Mouse (Mus musculus): ENCODE data around the gene Mbd5.

Gene Mbd5

DNA sequence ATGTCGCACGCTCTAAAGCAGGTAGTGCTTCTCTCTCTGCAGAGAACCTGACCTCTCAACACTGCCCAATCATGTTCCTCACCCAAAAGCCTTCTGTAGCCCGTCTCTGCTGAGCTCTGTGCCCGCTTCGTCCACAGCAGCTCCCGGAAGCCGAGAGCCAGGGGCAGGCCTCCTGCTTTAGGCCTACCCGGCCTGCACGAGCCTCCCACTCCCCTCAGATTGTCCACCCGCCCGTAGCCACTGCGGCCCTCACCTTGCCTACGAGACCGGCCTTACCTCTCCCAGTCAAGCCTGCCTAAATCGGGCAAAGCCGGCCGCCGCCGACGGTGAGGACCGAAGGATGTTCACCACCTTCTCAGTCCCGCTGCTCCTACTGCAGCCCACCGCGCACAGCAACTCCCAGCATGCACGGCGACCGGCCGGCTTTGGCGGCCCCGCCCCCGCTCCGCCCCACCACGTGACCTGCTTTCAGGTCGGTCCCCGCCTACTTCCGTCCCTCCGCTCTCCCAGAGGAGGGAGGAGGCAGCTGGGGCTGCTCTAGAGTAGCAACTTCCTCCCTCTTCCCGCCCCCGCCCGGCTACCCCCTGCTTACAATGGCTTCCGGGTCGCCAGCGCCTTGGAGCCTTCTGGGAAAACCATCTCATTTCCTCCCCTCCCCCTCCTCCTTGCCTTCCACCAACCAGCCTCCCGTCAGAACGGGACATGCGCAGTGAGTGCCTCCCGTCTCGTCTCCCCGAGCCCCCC is at the start of gene Mbd5:
Mbd5 (plus strand) TSS at position 668 of the 744 bp plus-strand sequence.
- ATAC-seq (ENCODE audit: insufficient number of reproducible peaks, low FRiP score, low TSS enrichment): peak; percentile 93

DNA sequence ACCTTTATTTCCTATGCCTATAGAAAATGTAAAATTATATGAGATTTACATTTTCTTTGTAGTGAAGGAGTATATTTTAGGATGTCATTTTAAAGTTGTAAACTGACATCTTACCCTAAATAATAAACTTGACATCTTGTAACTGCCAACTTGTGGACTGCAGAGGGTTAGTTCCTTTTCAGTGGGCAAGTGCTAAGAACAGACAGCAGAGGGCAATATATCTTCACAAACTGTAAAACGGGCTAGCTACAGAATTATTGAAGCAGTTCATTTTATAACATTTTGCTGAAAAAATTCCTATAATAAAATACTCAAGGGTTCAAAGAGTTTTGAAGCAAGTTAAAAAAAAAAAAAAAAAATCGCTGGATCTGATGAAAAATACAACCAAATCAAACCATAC is 40.4 kb upstream of the Mbd5 start:
- peak; percentile 58; the same call in 1 of the 2 replicates for ATAC-seq (ENCODE audit: insufficient number of reproducible peaks, low FRiP score, low TSS enrichment)

DNA sequence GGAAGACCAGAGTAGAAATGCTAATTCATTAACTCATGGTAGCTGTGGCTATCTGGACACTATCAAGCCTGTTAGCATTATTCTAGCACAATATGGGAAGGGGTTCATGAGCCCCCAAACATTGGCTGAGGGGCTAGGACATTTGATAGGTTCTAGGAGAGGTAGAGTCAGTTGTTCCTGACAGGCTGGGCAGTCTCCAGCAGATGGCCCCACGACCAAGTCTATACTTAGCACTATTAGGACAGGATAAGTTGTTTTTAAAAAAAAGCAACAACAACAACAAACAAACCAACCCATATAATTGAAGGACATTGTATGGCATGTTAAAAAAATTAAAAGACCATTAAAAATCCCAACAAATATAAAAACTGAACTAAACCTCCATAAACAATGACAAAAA is 35.1 kb upstream of the Mbd5 start:
- no peak for ATAC-seq (ENCODE audit: insufficient number of reproducible peaks, low FRiP score, low TSS enrichment)

DNA sequence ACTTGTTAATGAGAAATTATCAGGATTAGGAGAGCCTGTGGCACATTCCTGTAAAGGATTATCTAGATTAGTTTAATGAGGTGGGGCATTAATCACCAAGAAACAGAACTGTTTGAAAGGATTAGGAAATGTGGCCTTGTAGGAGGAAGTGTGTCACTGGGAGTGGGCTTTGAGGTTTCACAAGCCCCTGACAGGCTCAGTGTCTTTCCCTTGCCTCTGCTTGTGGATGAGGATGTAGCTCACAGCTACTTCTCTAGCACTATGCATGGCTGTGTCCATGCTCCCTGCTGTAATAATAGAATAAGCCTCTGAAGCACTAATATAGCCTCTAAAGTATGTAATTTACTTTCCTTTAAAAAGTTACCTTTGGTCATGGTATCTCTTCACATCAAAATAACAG is 33.5 kb upstream of the Mbd5 start:
- no peak for ATAC-seq (ENCODE audit: insufficient number of reproducible peaks, low FRiP score, low TSS enrichment)

DNA sequence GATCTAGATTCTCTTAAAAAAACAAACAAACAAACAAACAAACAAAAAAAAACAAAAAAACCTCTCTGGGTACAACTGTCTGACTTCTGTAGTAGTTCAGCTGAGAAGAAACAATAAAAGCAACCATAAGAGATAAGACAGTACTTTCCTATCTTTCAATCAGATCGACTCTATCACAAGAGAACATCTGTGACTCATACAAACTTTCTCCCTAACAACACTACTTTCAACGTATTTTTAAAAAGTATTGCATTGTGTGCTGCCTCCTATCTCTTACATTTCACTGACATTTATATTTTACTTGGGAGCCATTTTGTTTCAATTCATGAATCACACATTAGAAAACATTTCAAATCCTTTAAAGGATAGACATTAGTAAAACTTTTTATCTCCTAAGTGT is 14.2 kb upstream of the Mbd5 start:
- ATAC-seq (ENCODE audit: insufficient number of reproducible peaks, low FRiP score, low TSS enrichment): no peak

DNA sequence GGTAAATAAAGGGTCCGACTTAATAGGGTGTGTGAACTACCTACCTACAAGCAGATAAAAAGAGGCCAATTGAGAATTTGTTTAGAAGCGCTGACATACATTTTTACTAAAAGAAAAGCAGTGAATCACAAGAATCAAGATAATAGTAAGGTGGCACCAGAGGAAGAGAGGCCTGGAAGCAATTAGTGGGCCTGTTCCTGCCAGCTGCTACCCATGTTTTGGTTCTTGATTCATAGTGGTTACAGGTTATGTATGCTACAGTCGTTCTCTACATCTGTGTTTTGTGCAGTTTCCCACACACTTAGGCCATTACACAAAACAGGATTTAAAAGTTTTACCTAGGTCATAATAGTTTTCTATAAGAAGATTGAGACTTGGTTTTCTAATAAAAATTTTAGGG is 1.5 kb upstream of the Mbd5 start:
- no peak for ATAC-seq (ENCODE audit: insufficient number of reproducible peaks, low FRiP score, low TSS enrichment)

DNA sequence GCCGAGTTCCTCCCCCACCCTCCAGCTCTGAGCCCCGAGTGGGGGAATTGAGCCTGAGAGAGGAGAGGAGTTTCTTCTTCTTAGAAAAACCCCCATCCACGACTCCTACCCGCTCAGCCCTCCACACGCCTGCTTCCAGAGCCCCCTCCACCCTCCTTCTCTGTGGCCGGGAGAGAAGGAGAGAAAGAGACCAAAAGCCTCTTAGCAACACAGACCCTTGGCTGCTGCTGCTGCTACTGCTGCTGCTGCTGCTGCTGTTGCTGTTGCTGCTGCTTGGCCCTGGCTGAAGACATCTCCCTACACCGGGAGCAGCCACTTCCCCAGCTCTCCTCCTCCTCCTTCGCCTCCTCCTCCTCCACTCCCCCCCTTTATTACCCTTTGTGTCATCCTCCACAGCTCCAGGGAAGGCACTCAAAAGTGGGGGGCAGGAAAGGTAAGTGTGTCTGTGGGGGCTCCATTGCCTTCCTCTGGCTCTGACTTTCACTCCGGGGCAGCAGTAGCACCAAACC is 489 bp downstream of the Mbd5 start:
- peak; percentile 53 for ATAC-seq (ENCODE audit: insufficient number of reproducible peaks, low FRiP score, low TSS enrichment)

DNA sequence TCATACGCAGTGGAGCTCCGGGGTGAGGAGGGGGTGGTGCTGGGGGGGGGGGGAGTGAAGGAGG is 776 bp downstream of the Mbd5 start, which contains the start of gene Orc4:
Orc4 (minus strand) TSS at position 26 of the 64 bp plus-strand sequence.
- ATAC-seq (ENCODE audit: insufficient number of reproducible peaks, low FRiP score, low TSS enrichment): no peak

DNA sequence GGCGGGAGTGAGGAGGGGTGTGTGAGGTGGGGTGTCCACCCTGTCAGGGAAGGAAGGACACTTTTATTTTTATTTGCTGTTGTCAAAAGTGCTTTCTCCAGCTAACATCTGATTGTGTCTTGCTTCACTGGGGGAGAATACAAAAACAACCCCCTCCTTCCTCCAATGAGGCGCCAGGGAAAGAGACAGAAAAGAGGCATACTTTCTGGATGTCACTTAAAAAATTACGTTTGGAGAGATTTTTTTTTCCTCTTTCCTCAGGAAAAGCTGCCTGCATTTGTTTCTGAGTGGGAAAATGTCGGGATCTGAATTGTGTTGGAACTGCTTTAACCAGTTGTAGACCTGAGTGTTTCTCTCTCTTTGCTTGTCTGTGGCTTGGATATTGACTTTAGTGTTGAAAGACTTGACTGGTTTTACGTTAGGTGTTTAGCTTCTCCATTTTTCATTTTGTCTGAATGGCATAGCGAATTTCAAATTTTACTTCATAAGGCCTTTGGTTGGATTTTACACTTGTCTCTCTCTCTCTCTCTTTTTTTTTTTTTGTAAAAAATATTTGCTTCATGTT is 1.1 kb downstream of the Mbd5 start:
- ATAC-seq (ENCODE audit: insufficient number of reproducible peaks, low FRiP score, low TSS enrichment): no peak

DNA sequence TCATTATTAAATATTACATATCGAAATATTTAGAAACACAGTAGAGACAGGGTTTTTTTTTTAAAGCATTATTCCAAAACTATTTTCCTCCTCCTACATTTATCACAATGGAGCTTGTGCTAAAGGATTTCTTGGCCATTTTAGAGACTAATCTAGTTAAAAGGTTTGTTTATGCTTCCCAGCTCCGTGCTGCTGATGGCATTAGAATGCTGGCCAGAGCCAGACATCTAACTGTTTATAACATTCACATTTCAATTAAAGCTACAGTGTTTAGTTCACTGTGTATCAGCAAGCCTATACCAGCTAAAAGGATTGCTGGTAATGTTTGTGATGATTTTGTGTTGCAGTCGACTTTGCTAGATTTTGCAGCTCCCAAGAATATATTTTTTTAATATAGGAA is 7.3 kb downstream of the Mbd5 start:
- no peak for ATAC-seq (ENCODE audit: insufficient number of reproducible peaks, low FRiP score, low TSS enrichment)

DNA sequence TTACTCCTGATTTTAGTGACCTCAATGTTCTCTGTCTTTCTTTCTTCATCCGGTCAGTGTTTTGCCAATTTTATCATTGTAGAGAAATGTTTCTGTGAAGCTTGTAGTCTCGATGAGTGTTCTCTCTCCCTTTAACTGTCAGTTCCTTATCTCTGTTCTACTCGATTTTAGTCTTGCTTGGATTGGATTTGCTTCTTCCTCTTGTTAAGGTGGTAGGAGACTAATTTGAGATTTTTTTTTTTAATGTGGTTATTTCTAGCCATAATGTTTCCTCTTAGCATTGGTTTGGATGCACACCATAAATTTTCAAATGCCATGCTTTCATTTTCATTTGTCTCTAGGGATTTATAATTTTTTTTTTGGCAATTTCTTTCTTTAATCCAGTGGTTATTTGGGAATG is 29.6 kb downstream of the Mbd5 start:
- ATAC-seq (ENCODE audit: insufficient number of reproducible peaks, low FRiP score, low TSS enrichment): no peak

DNA sequence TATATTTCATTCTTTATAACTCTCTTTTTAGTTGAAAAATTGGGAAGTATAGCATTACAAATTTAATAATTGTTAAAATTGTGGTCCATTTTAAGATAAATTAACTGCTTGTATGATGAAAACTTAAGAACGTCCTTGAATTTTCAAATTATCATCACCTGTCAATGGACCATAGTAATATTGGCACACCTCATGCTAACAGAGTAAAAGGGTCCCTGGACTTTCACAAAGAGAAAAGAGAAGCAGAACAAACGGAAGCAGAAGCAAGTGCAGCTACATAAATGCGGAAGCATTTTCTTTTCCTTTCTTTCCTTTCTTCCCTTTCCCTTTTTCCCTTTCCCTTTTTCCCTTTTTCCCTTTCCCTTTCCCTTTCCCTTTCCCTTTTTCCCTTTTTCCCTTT is 41.0 kb downstream of the Mbd5 start:
- ATAC-seq (ENCODE audit: insufficient number of reproducible peaks, low FRiP score, low TSS enrichment): no peak

DNA sequence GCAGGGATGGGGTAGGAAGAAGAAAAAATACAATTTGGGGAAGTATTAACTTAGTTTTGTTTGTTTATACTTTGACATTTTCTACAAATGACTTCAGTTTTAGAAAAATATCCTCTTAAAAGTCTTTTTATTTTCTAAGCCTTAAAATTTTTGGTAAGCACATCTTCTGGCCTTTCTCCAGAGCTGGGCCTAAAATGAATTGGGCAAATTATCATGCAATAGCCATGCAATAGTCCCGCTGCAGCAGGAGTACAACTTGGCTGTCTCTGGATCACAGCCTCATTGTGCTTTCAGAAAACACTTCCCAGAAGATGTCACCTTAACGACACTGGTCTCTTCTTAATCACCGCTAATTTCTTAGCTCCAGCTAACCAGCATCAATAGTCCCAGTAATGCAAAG is 91.2 kb downstream of the Mbd5 start:
- no peak for ATAC-seq (ENCODE audit: insufficient number of reproducible peaks, low FRiP score, low TSS enrichment)

DNA sequence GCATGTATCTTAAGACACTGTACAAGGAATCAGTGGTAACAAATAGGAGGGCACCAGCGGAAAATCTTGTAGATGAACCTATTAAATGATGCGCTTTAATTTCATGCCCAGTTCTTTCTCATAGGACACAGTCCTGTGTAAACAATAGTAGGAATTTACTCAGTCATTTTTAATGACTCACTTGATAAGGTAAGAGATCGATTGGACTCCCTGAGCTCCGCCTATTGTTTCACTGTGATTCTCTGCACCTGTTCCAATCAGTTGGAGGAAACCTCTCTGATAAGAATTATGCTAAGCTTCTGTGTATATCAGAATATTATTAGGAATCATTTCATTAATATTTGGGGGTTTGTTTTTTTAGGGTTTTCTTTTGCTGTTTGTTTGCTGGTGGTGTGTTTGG is 100.7 kb downstream of the Mbd5 start:
- no peak for ATAC-seq (ENCODE audit: insufficient number of reproducible peaks, low FRiP score, low TSS enrichment)

DNA sequence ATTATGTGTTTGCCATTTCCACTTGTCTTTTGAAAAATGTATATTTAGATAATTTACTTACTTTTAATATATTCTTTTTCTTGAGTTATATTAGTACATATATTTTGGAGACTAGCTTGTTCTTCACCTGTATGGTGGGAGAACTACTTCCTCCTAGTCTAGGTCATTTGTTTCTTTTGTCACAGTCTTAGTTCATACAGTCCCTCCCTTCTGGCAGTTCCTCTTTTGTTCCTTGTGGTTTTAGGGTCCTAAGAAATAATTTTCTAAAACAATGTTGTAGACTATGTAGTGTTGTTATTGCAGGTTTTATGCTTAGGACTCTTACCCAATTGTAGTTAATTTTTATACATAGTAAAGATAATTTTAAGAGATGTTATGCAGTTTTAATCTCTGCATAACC is 118.6 kb downstream of the Mbd5 start:
- no peak for ATAC-seq (ENCODE audit: insufficient number of reproducible peaks, low FRiP score, low TSS enrichment)

DNA sequence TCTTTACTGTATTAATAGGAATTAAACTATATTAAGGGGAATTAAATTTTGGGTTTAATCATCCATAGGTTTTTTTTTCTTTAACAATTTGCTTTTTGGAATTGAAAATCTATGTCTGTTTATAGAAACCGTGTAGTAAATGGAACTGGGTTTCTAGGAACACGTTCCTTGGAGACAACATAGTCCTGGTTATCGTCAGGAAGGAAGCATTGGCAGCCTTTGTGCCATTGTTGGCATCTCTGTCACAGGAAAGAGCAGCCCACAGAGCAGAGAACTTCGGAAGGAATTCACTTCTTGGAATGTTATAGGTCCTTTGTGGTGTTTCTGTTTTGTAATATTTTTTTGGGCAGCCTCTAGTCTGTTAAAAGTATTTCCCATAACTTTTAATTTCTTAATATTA is 135.7 kb downstream of the Mbd5 start:
- no peak for ATAC-seq (ENCODE audit: insufficient number of reproducible peaks, low FRiP score, low TSS enrichment)

DNA sequence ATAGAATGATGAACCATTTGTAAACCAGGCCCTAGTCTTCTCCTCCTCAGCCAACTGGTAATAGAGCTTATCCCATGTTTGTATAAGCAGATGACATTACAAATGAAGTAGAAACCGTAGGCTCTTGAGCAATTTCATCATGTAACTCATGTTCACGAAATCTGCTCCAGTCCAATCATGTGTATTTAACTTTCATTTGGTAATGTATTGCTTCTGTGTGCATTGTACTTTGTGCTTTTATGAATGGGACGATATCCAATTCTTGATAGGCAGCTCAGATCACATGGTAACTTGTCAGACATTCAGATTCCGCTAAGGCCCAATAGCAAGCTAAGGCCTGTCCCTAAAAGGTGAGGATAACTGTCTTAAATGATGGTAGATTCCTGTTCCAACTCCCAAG is 141.5 kb downstream of the Mbd5 start:
- no peak for ATAC-seq (ENCODE audit: insufficient number of reproducible peaks, low FRiP score, low TSS enrichment)

DNA sequence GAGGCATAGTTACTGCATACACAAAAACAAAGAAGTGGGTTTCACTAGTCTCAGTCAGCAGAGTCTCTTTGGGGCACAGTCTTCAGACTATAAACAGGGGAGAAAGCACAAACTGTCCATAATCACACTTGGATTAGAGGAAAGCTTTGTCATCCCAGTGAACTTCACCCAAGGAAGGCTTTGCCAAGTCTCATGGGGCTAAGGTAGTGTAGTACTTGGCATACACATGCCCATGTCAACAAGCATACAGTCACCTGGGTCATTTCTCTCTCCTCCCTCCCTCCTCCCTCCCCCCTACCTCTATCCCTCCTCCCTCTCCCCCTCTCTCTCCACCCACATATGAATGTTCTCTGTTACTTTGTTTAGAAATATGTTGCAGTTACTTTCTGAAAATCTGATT is 147.5 kb downstream of the Mbd5 start:
- ATAC-seq (ENCODE audit: insufficient number of reproducible peaks, low FRiP score, low TSS enrichment): 0 out of 2 replicates have a peak, but pooled peaks have one; percentile 52

DNA sequence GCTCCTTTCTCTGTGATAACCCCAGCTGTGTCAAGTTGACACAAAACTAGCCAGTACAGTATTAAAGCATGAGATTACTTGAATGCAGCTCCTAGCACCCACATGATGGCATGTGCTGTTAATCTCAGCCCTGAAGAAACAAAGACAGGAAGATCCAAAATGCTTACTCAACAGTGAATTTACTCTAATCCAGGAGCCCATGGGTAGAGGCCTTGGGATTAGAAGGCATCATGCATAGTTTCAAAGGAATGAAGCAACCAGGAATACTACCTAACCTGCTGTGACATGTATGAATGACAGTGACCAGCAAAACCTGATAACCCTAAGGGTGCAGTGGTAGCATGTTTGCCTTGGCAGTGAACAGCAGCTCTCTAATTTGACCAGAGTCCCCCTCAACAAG is 159.6 kb downstream of the Mbd5 start:
- no peak for ATAC-seq (ENCODE audit: insufficient number of reproducible peaks, low FRiP score, low TSS enrichment)

DNA sequence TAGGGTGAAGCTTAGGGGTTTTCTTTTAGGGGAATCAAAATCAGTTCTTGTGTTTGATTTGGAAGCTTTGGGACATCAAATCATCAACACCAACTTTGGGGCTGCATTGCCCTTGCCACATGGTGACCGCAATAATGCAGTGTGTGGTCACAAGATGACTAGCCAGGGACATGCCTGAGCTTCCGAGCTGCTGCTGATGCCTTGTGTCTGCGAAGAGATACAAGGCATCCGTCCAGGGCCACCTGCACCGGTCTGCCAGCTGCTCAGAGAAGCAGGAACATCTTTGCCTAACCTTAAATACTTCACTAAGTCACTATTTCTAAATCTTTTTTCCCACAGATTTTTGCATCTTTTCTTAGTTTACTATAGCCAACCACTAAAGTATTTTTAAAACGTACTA is 170.6 kb downstream of the Mbd5 start:
- ATAC-seq (ENCODE audit: insufficient number of reproducible peaks, low FRiP score, low TSS enrichment): no peak

DNA sequence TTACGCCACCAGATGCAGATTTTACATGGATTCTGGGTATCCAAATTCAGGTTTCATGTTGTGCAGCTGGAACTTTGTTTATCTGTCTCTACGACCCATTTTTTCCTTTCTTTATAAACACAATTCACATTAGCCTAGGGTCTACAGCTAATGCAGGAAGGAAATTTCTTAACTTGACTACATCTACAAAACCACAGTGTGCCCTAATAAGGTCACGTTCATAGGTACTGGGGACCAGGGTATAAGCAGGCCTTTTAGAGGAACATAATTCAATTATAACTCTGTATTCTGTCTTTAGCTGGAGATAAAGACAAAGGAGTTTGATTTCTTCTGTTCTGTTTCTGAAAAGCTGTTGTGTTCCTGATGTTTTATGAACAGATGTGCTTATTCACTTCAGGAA is 172.3 kb downstream of the Mbd5 start:
- ATAC-seq (ENCODE audit: insufficient number of reproducible peaks, low FRiP score, low TSS enrichment): no peak

DNA sequence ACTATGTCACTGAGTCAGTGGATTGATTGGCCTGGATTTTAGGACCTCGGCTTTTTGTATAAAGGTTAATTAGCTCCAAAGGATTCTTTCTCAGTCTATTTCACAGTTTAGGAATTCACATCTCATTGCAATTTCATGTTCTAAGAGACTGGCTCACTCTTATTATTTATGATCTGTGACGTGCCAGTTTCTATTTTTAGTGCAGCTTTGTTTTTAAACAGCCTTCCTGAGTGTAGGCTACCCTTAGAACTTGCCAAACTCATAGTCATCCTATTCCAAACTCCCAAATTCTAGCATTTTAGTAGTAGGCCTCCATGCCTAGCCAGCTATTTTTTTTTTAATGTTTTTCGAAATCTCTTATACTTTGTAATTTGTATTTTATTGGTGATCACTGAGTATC is 192.9 kb downstream of the Mbd5 start:
- ATAC-seq (ENCODE audit: insufficient number of reproducible peaks, low FRiP score, low TSS enrichment): no peak

DNA sequence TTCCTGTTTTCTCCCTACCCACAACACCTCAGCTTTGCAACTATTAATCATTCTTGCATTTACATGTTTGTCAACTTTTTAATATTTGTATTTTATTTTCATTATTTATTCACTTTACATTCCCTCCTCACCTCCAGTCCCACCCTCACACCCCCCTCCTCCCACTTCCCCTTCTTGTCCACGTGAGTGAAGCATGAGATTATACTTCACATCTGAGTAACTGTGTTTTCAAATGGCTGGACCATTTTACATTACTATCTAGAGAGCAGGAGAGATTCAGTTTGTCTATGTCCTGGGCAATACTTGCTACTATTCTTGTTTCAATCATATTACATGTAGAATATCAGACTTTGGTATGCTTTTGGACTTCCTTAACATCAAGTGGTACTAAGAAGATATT is 204.3 kb downstream of the Mbd5 start:
- ATAC-seq (ENCODE audit: insufficient number of reproducible peaks, low FRiP score, low TSS enrichment): no peak

Measured in cerebellum, adult (tissue).